Mouse (Mus musculus): ENCODE data around the gene Bst1. TPM values are rescaled to one million over a fixed set of nuclear protein-coding genes. Genes with fewer than 3 reads are reported as not detected.

Gene Bst1
- total and polyA plus RNA-seq, 2 experiments, result 0.16 to 0.18 TPM

- 0 out of 2 replicates have a peak, but pooled peaks cover 2% of the 10 kb centered on the region for H3K27me3 ChIP-seq (ENCODE audit: control insufficient read depth, insufficient read depth, low read length)
- no peak for DNase-seq (ENCODE audit: extremely low read depth, low read depth, low spot score)
- no peak for TF ChIP-seq POLR2A (IDR thresholded peaks at IDR 0.05; ENCODE audit: extremely low read depth, insufficient read depth, low read length)
- TF ChIP-seq CTCF (IDR thresholded peaks at IDR 0.05; ENCODE audit: low read depth, low read length), result no peak
- no peaks in the 10 kb centered on the region for H3K4me1 ChIP-seq (ENCODE audit: control insufficient read depth, insufficient read depth, low read length)
- 87% methylated on average over 7 of the region's 7 CpGs for WGBS
- no peaks in the 10 kb centered on the region for H3K79me2 ChIP-seq (ENCODE audit: control insufficient read depth, insufficient read depth, low read length)
- H3K36me3 ChIP-seq (ENCODE audit: control insufficient read depth, insufficient read depth, low read length), result no peaks in the 10 kb centered on the region
- H3K4me3 ChIP-seq (ENCODE audit: insufficient read depth, low read depth, low read length), result no peak overlapping the region
- H3K27ac ChIP-seq (replicated peaks; ENCODE audit: insufficient read depth, low read depth, low read length), result no peak overlapping the region
- no peak overlapping the region for H3K9ac ChIP-seq (ENCODE audit: low read depth, low read length)
Observed at GRCm38 (mm10) chr5:43806340-43806739, 12.3 kb upstream of the Bst1 start.

DNA sequence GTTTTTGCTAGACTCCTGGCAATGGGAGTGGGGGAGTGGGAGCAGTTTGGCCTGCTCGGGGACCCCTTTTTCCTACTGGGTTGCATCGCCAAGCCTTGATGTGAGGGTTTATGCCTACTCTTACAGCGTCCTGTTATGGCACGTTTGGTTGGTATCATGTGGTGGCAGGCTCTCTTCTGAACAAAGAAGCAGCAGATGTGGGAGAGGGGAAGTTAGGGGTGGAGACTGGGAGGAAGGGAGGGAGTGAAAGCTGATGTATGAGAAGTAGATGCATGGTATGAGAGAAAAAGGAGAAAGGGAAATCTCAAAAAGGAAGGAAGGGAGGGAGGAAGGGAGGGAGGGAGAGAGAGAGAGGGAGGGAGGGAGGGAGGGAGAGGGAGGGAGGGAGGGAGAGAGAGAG is 11.8 kb upstream of the Bst1 start:
- H3K27ac ChIP-seq (replicated peaks; ENCODE audit: insufficient read depth, low read depth, low read length), result no peak overlapping the region
- no peak for DNase-seq (ENCODE audit: extremely low read depth, low read depth, low spot score)
- WGBS, result 91% methylated on average over 4 of the region's 4 CpGs

DNA sequence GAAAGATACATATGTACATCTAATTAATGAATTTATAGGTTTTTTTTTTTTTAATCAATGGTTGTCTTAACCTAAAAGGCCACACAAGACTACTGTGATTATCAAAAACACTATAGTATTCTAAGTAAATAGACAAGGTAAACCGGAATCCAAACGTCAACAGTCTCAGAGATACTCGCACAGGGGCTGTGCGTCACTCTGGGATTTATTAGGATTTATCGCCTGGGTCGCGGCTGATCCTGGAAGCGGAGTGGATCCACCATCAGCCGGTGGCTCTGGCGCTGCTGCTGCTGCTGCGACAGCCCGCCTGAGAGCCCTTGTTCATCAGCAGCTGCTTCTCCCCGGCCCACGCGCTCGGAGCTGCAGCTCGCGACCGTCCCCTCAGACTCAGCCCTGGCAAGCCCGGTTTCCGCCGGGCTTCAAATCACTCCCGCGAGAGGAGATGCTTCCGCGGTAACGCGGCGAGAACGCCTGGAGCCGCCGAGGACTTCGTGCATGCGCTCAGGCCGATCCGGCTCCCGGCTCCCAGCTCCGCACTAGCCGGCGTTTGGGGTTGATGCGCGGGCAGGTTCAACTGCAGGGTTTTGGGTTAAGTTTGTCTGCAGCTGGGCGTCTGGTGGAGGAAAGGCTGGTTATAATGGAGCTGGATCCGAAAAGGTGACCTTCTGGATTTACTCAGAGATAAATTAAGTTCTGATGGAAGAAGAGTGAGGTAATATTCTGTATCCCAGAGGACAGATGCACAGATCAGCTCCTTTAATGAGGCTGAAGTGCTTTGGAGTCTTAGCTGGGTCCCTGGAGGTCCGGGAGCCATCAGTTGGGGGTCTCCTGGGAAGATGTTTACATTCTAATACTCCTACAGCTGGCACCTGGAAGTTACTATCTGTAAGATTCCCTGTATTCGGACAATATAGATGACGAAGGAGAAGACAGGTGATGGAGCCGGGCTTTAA is 10.7 kb upstream of the Bst1 start:
- H3K79me2 ChIP-seq (ENCODE audit: control insufficient read depth, insufficient read depth, low read length), result no peaks in the 10 kb centered on the region
- no peak for DNase-seq (ENCODE audit: extremely low read depth, low read depth, low spot score)
- H3K27me3 ChIP-seq (ENCODE audit: control insufficient read depth, insufficient read depth, low read length), result 0 out of 2 replicates have a peak, but pooled peaks cover 2% of the 10 kb centered on the region
- 7% methylated on average over 48 of the region's 48 CpGs for WGBS
- no peak for TF ChIP-seq POLR2A (IDR thresholded peaks at IDR 0.05; ENCODE audit: extremely low read depth, insufficient read depth, low read length)
- no peak for TF ChIP-seq CTCF (IDR thresholded peaks at IDR 0.05; ENCODE audit: low read depth, low read length)
- no peak overlapping the region for H3K27ac ChIP-seq (replicated peaks; ENCODE audit: insufficient read depth, low read depth, low read length)
- H3K9ac ChIP-seq (ENCODE audit: low read depth, low read length), result 0 out of 2 replicates have a peak overlapping the region, but pooled peaks have one; percentile 59
- H3K36me3 ChIP-seq (ENCODE audit: control insufficient read depth, insufficient read depth, low read length), result no peaks in the 10 kb centered on the region
- H3K4me3 ChIP-seq (ENCODE audit: insufficient read depth, low read depth, low read length), result peak overlapping the region; percentile 29; the same call in 1 of the 2 replicates
- H3K4me1 ChIP-seq (ENCODE audit: control insufficient read depth, insufficient read depth, low read length), result no peaks in the 10 kb centered on the region

More for the DNA sequence above, 11.8 kb upstream of the Bst1 start:
- H3K4me3 ChIP-seq (ENCODE audit: insufficient read depth, low read depth, low read length), result no peak overlapping the region
- no peaks in the 10 kb centered on the region for H3K36me3 ChIP-seq (ENCODE audit: control insufficient read depth, insufficient read depth, low read length)
- no peaks in the 10 kb centered on the region for H3K79me2 ChIP-seq (ENCODE audit: control insufficient read depth, insufficient read depth, low read length)
- H3K9ac ChIP-seq (ENCODE audit: low read depth, low read length), result no peak overlapping the region
- no peaks in the 10 kb centered on the region for H3K4me1 ChIP-seq (ENCODE audit: control insufficient read depth, insufficient read depth, low read length)
- H3K27me3 ChIP-seq (ENCODE audit: control insufficient read depth, insufficient read depth, low read length), result 0 out of 2 replicates have a peak, but pooled peaks cover 2% of the 10 kb centered on the region
- TF ChIP-seq CTCF (IDR thresholded peaks at IDR 0.05; ENCODE audit: low read depth, low read length) (no peak), POLR2A (IDR thresholded peaks at IDR 0.05; ENCODE audit: extremely low read depth, insufficient read depth, low read length) (no peak)

- no peaks in the 10 kb centered on the region for H3K4me1 ChIP-seq (ENCODE audit: control insufficient read depth, insufficient read depth, low read length)
- no peaks in the 10 kb centered on the region for H3K36me3 ChIP-seq (ENCODE audit: control insufficient read depth, insufficient read depth, low read length)
- H3K9ac ChIP-seq (ENCODE audit: low read depth, low read length), result no peak overlapping the region
- no peak for TF ChIP-seq CTCF (IDR thresholded peaks at IDR 0.05; ENCODE audit: low read depth, low read length)
- TF ChIP-seq POLR2A (IDR thresholded peaks at IDR 0.05; ENCODE audit: extremely low read depth, insufficient read depth, low read length), result no peak
- no peaks in the 10 kb centered on the region; the same call in 1 of the 2 replicates for H3K27me3 ChIP-seq (ENCODE audit: control insufficient read depth, insufficient read depth, low read length)
- H3K27ac ChIP-seq (replicated peaks; ENCODE audit: insufficient read depth, low read depth, low read length), result no peak overlapping the region
- no peak for DNase-seq (ENCODE audit: extremely low read depth, low read depth, low spot score)
- no peaks in the 10 kb centered on the region for H3K79me2 ChIP-seq (ENCODE audit: control insufficient read depth, insufficient read depth, low read length)
- WGBS, result 36% methylated on average over 1 of the region's 1 CpGs
- no peak overlapping the region for H3K4me3 ChIP-seq (ENCODE audit: insufficient read depth, low read depth, low read length)
Observed at GRCm38 (mm10) chr5:43810427-43811062, 8.1 kb upstream of the Bst1 start.

DNA sequence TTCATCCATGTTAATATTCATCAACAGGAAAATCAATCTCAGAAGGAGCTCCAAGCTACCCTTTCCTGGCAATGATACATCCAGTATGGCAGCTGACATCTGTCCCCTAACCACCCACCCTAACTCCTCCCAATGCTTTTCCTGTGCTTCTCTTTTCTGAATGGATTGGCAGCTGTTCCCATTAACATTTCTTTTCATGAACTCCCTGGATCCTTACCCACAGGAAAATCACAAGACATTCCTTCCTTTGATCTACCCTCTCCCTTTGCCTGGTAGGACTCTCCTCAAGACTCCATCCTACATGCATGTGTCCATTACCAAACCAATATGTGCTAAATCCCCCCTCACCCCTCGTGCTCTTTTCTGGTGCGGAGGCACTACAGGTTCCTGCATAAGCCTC is 4.1 kb upstream of the Bst1 start:
- Histone ChIP-seq H3K9ac (ENCODE audit: low read depth, low read length) (no peak overlapping the region), H3K27me3 (ENCODE audit: control insufficient read depth, insufficient read depth, low read length) (no peaks in the 10 kb centered on the region; the same call in 1 of the 2 replicates)

More for the DNA sequence above, 4.1 kb upstream of the Bst1 start:
- no peak overlapping the region for H3K4me3 ChIP-seq (ENCODE audit: insufficient read depth, low read depth, low read length)
- no peaks in the 10 kb centered on the region for H3K4me1 ChIP-seq (ENCODE audit: control insufficient read depth, insufficient read depth, low read length)
- TF ChIP-seq POLR2A (IDR thresholded peaks at IDR 0.05; ENCODE audit: extremely low read depth, insufficient read depth, low read length) (no peak), CTCF (IDR thresholded peaks at IDR 0.05; ENCODE audit: low read depth, low read length) (no peak)
- H3K36me3 ChIP-seq (ENCODE audit: control insufficient read depth, insufficient read depth, low read length), result no peaks in the 10 kb centered on the region
- DNase-seq (ENCODE audit: extremely low read depth, low read depth, low spot score), result no peak
- no peaks in the 10 kb centered on the region for H3K79me2 ChIP-seq (ENCODE audit: control insufficient read depth, insufficient read depth, low read length)
- H3K27ac ChIP-seq (replicated peaks; ENCODE audit: insufficient read depth, low read depth, low read length), result no peak overlapping the region
- 85% methylated on average over 2 of the region's 2 CpGs for WGBS

Data from liver, adult 2 months (tissue).